Mouse (Mus musculus): ENCODE results near the gene Htra3. TPM values are rescaled to one million over a fixed set of nuclear protein-coding genes. Genes with fewer than 3 reads are reported as not detected.

Gene Htra3
- polyA plus RNA-seq, 1 experiment from 2014 or later: 47.9 TPM

Other genes starting within 250 kb of the Htra3 start
- gene Cpz, start 154.1 kb downstream of the Htra3 start, polyA plus RNA-seq (2014; fragmentation: Nextera tagmentation; extraction: Ambion mirVana): 11.7 and 12.4 TPM in 2 replicates
- 8.9 and 9.5 TPM in 2 replicates for gene Trmt44, start 104.7 kb downstream of the Htra3 start, polyA plus RNA-seq (2014; fragmentation: Nextera tagmentation; extraction: Ambion mirVana)
- 13.2 and 15.1 TPM in 2 replicates for gene Acox3, start 96.7 kb downstream of the Htra3 start, polyA plus RNA-seq (2014; fragmentation: Nextera tagmentation; extraction: Ambion mirVana)
- 7.9 and 10.1 TPM in 2 replicates for gene Sh3tc1, start 60.2 kb upstream of the Htra3 start, polyA plus RNA-seq (2014; fragmentation: Nextera tagmentation; extraction: Ambion mirVana)
- 3.1 and 4.4 TPM in 2 replicates for gene Ablim2, start 78.1 kb upstream of the Htra3 start, polyA plus RNA-seq (2014; fragmentation: Nextera tagmentation; extraction: Ambion mirVana)
- gene Afap1, start 213.5 kb upstream of the Htra3 start, polyA plus RNA-seq (2014; fragmentation: Nextera tagmentation; extraction: Ambion mirVana): 18.8 and 23.0 TPM in 2 replicates

Data from intestine, embryonic 14.5 days (tissue).